Mouse (Mus musculus): Measurements from ENCODE around the gene Coro2a.
A peak's percentile ranks its signal among the peaks of the same experiment; 100 is the strongest.
"Not testable (repeated sequence)": the region's sequence is repeated elsewhere in the genome, so short reads cannot be mapped to it uniquely, and the experiment has no call there.

Gene Coro2a

GRCm38 (mm10) chr4:46601844-46602423 lies at the start of gene Coro2a:
Gene Coro2a, minus strand, starts transcription at chr4:46602202.
- peak; percentile 58 to 86 for DNase-seq

DNA sequence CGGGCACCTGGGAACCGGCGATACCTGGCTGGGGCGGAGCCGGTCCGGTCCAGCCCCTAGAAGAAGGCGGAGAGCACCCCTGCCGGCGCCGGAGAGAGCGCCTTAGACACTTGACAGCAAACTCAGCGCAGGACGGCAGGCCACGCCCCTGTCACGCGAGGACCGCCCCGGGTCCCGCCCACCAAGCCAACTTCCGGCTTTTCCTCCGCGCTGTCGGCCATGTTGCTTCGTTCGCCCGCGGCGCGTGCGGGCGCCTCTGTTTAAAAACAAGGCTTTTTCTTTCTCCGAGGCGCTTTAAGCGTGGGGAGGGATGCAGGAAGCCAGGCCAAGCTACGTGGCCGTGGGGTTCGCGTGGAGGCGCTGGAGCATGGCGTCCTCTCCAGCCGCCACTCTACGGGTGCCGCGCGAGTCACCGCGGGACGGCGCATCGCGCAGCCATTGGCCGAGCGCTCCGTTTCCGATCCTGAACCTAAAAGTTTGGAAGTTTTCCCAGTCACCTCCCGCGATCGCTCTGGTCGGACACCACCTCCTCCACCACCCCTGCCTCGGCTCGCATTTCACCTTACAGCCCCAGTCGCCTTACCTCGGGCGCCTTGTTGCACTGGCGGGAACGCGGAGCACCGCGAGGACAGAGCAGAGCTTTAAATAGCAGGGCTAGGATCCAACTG lies 48.2 kb upstream of the Coro2a start, which contains the start of gene Tbc1d2:
Gene Tbc1d2 (minus strand): TSS at position 124 of the 668 bp plus-strand sequence.
- DNase-seq, result peak; percentile 96 to 98

- no peak for DNase-seq
Observed at GRCm38 (mm10) chr4:46649161-46649560, 47.2 kb upstream of the Coro2a start.

- no peak for DNase-seq
Observed at GRCm38 (mm10) chr4:46643676-46644112, 41.7 kb upstream of the Coro2a start.

DNA sequence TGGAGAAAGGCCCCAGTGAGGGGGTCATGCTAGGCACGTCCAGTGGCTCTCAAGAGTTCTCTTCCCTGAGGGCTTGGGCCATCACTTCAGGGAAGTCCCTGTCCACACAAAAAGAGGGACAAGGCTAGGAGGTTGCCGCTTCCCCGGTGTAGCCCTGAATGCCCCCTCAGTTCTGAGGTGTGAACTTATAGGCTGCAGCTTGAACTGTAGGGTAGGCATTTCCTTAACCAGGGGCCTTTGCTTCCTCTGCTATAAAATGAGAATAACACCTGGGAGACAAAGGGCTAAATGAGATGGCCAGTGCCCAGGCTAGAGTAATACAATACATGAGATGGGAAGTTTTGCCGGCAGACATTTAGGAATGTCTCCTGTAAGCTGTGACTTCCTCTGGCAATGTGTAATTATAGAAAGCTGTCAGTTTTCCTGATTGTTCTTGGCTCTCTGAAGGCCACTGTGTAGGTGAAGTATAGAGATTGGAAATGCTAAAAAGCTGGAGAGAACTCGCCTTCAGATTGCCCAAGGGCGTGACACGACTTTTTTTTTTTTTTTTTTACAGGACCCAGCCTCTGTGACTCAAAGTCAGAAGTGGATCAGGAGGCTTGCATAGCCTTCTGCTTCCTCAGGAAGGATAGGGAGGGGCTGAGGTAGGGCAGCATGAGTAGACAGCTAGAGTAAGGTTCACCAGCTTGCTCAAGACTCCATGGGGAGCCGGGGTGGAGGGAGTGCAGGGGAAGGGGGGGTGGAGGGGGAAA lies 41.1 kb upstream of the Coro2a start:
- peak; percentile 46 to 61 for DNase-seq

- DNase-seq, result no peak
Observed at GRCm38 (mm10) chr4:46641283-46641682, 39.3 kb upstream of the Coro2a start.

DNA sequence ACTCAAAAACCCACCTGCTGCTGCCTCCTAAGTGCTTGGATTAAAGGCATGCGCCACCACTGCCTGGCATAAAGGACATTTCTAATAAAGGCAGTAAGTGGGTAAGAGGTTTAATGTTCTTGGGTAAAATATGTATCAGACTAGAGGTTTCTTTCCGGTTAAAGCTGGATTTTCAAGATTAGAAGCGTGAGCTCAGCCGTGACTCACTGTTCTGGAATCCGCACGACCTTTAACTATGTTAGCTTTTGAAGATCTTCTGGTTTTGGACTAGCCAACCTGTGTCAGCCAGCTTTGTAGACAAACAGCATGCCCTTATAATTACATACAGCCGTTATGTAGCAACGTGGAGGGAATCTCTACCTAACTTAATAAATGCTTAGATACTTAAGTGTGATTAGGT lies 37.9 kb upstream of the Coro2a start:
- DNase-seq, result no peak

DNA sequence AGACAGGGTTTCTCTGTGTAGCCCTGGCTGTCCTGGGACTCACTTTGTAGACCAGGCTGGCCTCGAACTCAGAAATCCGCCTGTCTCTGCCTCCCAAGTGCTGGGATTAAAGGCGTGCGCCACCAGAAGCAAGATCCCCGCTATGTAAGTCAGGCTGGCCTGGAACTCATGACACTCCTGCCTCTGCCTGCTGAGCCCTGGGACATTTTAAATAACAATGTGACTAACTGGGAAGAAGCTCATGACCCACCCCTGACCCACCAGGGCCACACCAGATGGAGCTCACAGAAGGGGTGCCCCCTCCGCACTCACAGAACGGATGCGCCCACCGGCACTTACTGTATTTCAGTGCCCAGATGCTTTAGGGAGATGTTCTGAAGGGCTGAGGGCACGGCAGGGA lies 35.2 kb upstream of the Coro2a start:
- DNase-seq, result not testable (repeated sequence)

DNA sequence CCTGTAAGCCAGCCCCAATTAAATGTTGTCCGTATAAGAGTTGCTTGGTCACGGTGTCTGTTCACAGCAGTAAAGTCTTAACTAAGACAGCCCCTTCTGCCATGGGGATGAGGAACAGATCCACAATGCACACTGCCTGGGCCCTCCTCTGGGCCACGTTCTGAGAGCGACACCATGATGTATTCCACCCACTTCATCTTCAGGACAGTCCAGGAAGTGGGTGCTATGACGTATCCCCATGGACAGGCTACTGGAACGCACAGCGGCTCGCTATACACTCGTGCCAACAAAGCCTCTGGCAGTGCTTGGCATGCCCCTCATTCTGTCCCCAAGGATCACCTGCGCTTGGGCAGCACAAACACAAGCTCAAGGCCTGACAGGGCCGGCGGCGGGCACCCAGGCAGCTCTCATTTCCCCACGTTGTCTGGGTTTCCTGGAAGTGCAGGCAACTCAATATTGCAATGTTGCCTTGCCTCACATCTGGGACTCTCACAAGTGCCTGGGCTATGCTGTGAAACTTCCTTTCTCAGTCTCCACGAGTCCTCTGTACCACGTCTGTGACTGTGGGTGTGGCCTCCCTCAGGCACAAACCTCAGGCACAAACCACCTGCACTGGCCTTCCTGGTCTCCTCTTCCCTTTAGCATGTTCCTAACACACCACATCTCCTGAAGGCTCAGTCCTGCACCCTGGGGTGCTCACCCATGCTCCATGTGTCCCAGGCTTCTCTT lies 33.9 kb upstream of the Coro2a start:
- no peak for DNase-seq

DNA sequence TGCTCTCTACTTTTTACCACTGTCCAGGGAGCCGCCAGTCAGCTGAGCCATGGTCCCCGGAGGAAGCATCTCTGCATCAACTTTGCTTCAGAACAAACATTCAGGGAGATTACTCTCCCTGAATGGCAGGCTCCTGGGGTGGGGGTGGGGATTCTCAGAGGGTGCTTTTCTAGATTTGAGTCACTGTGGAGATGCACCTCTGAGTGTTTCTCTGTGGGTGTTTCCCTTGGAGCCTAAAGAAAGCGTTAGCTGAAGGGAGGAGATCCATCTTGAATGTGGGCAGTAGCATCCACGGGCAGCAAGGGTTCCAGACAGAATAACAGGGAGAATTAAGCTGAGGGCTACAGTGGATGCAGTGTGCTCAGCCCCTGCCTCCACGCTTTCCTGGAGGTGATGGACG lies 32.9 kb upstream of the Coro2a start:
- no peak for DNase-seq

- not testable (repeated sequence) for DNase-seq
Observed at GRCm38 (mm10) chr4:46633565-46633964, 31.6 kb upstream of the Coro2a start.

- no peak for DNase-seq
Observed at GRCm38 (mm10) chr4:46632465-46632864, 30.5 kb upstream of the Coro2a start.

DNA sequence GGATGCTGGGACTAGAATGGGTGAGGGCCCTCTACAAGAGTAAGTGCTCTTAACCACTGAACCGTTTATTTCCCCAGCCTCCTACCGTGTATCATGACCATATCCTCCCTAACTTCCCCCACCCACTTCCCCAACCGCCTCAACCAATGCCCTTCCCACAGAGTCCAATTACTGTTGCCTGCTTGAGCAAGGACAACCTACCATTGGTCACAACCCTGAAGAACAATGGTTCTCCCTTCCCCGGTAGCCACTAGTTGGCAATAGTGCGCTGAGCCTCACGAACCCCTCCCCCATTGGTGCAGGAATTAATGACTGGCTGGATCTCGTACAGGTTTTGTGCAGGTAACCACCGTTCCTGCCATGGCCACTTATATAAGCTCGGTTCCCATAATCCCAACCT lies 28.4 kb upstream of the Coro2a start:
- DNase-seq, result peak in 1 of 2 experiments; percentile 55

DNA sequence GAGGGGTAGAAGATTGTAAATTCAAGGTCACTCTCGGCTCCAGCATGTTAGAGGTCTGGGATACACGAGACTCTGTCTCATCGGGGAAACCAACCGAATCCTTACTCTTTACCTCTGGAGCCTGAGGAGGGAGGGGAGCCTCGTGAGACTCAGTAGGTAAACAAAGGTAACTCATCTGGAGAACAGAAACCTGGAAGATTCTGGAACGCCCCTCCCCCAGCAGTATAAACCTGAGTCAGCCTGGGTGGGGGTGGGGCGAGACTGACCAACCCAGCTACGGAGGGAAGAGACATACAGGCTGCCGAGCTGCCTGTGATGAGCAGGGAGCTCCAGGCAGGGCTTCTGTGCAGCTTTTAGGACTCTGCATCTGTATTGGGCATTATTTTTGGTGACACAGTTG lies 26.9 kb upstream of the Coro2a start:
- DNase-seq, result no peak

DNA sequence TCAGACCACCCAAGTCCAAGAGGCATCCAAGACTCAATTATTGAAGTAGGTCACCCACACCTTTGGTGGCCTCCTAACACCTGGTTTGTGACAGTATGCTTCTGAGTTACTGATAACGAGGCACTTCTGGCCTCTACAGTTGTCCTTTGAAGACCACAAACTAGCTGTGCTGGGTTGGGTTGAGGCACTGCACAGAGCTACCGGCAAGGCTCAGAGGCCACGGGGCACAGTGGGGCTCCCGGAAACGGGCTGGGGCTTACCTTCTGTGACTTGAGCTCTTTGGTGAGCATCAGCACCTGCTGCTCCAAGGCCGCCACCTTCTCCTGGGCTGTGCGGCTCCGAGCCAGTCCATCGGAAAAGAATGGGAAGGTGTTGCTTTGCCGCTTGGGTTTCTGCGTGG lies 26.1 kb upstream of the Coro2a start:
- no peak for DNase-seq

- DNase-seq, result no peak
Observed at GRCm38 (mm10) chr4:46625101-46625500, 23.1 kb upstream of the Coro2a start.

- DNase-seq, result no peak
Observed at GRCm38 (mm10) chr4:46623007-46623406, 21.0 kb upstream of the Coro2a start.

GRCm38 (mm10) chr4:46620946-46621345 lies 18.9 kb upstream of the Coro2a start:
- DNase-seq, result no peak

DNA sequence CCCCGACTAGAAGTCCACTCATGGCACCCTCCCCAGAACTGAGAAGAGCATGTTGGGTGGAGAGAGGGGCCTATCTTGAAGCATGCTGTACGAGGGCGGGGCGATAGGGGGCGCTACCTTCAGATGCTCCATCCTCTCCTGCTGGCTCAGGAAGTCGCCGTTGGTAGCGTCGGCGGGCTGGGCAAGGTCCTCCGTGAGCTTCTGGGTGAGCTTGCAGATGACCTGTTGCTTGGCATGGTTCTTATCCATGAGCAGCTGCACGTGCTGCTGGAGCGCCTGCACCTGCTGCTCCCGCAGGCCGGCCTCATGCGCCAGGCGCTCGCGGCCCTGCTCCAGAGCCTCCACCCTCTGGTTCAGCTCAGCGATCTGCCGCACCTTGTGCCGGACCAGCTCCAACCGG lies 18.3 kb upstream of the Coro2a start:
- peak in 1 of 2 experiments; percentile 41 for DNase-seq

GRCm38 (mm10) chr4:46618196-46618817 lies 16.3 kb upstream of the Coro2a start:
- peak in 1 of 2 experiments; percentile 21 for DNase-seq

DNA sequence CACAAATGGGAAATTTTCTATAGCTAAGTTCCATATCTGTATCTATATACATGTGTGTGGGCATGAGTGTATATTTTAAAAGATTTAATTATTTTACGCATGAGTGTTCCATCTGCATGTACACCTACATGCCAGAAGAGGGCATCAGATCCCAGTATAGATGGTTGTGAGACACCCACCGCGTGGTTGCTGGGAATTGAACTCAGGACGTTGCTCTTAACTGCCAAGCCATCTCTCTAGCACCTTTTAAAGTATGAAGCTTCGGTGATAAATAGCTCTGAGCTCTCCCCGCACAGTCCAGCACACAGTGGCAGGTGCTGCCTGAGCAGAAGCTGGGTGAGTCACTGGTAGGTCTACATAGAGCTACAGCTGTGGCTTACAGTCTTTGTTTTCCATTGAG lies 15.4 kb upstream of the Coro2a start:
- DNase-seq, result no peak

GRCm38 (mm10) chr4:46614641-46615040 lies 12.6 kb upstream of the Coro2a start:
- no peak for DNase-seq

DNA sequence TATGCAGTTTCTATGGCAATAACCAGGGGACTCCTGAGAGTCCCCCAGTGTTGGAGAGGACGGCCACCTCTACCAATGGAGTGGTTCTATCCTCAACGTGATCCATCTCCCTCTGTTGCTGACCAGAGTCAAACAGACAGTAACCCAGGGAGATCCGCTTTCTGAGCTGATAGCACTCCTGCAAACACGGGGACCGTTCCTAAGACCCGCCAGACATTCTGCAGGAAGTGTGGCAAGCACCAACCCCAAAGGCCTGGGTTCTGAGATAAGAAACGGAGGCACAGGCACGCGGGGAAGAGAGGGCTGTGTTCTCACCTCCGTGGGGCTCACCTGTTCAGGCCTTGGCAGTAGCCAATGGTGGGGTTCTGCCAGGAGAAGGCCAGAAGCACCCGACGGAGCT lies 11.6 kb upstream of the Coro2a start:
- no peak for DNase-seq
